ENCODE assay signal across 15 mouse cellular contexts in the genomic region with DNA sequence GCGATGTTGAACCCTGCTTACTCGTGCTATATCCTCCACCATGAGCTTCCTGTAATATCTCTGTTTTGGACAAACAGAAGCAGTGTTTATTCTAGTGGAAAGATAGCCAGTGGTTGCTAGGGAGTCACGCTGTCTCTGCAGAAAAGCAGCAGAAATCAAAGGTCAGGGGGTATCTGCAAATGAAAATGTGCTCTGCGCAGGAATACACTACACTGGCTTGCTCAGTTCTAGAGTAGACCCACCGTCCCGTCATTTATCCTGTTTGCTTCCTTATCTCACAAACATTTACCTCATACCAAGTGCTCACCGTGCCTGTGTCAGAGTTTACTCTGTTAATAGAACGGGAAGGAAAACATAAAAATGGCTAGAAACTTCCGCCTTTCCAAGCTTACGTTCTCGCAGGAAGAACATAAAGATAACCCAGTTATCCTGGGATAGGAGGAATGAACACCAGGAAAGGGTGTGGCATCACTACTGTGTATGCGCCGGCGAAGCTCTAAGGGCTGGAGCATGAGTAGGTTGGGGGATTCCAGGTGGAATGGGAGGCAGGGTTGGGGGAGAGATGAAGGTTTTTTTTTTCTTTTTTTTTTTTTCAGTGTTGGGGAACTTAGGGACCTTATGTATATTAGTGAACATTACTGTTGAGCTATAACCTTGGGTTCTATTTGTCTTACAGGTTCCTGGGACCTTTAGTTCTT. TPM values are rescaled to one million over a fixed set of nuclear protein-coding genes. Genes with fewer than 3 reads are reported as not detected.
DNase-seq lines count a peak whose midpoint lies in the region; ATAC-seq and TF ChIP-seq lines count a peak whose summit lies in the region.
"Had no signal": no experiment of that assay in that cellular context is flagged by ENCODE, and none has a peak within 500 bp of the region (broad histone marks: within the 10 kb centered on the region; RNA-seq: fewer than 3 reads in every experiment).

No protein-coding gene starts in this region.

- no peaks in the 10 kb centered on the region for H3K27me3 ChIP-seq in lung, embryonic 14.5 days (ENCODE audit: insufficient read depth, low read length)
- no peaks in the 10 kb centered on the region for H3K27me3 ChIP-seq in intestine, postnatal 0 days (replicated peaks; ENCODE audit: control insufficient read depth, insufficient read depth, low read length)
- H3K27me3 ChIP-seq in small intestine, adult 2 months (ENCODE audit: control insufficient read depth, insufficient read depth, low read length), result no peaks in the 10 kb centered on the region

- H3K9me3 ChIP-seq in lung, embryonic 14.5 days (ENCODE audit: low read depth, low read length), result no peaks in the 10 kb centered on the region
- H3K9me3 ChIP-seq in intestine, postnatal 0 days (ENCODE audit: control insufficient read depth), result no peaks in the 10 kb centered on the region

- ATAC-seq in lung, embryonic 14.5 days (ENCODE audit: insufficient read depth), result no peak
- ATAC-seq in intestine, postnatal 0 days, result peak; percentile 86

- no peak overlapping the region for H3K27ac ChIP-seq in lung, embryonic 14.5 days (ENCODE audit: low read depth)
- peak overlapping the region; percentile 86 for H3K27ac ChIP-seq in intestine, postnatal 0 days (ENCODE audit: low read depth, low read length)
- peak overlapping the region; percentile 81 for H3K27ac ChIP-seq in small intestine, adult 2 months (ENCODE audit: insufficient read depth, low read depth, low read length)

- H3K4me2 ChIP-seq in lung, embryonic 14.5 days, result no peak overlapping the region
- H3K4me2 ChIP-seq in intestine, postnatal 0 days (replicated peaks; ENCODE audit: low read depth), result peak overlapping the region; percentile 9; the same call in 1 of the 2 replicates

- no peaks in the 10 kb centered on the region for H3K36me3 ChIP-seq in lung, embryonic 14.5 days (ENCODE audit: insufficient read depth)
- no peaks in the 10 kb centered on the region; the same call in 1 of the 2 replicates for H3K36me3 ChIP-seq in intestine, postnatal 0 days (ENCODE audit: control insufficient read depth, insufficient read depth)
- no peaks in the 10 kb centered on the region for H3K36me3 ChIP-seq in small intestine, adult 2 months (ENCODE audit: control insufficient read depth, insufficient read depth, low read length)

- H3K9ac ChIP-seq in lung, embryonic 14.5 days, result no peak overlapping the region
- H3K9ac ChIP-seq in intestine, postnatal 0 days (ENCODE audit: low read depth, low read length), result no peak overlapping the region

- intact Hi-C loops in left cerebral cortex, postnatal 10 days (cut with DNase I), result loop anchor here (10.0 kb wide), 1 partner anchor 1201 kb away; no protein-coding TSS in a partner anchor

- TF ChIP-seq CTCF in lung, embryonic 14.5 days (IDR thresholded peaks at IDR 0.05; ENCODE audit: low read depth), result no peak
- TF ChIP-seq CTCF in lung, adult 2 months (IDR thresholded peaks at IDR 0.05; ENCODE audit: insufficient read depth, low read length), result no peak
- no peak for TF ChIP-seq CTCF in intestine, postnatal 0 days (IDR thresholded peaks at IDR 0.05; ENCODE audit: low read depth)
- no peak for TF ChIP-seq CTCF in small intestine, adult 2 months (IDR thresholded peaks at IDR 0.05; ENCODE audit: extremely low read depth, insufficient read length, insufficient replicate concordance, low read depth, low read length)

- H3K4me1 ChIP-seq in lung, embryonic 14.5 days (ENCODE audit: insufficient read depth), result no peaks in the 10 kb centered on the region
- H3K4me1 ChIP-seq in lung, adult 2 months (ENCODE audit: control insufficient read depth, insufficient read depth, low read length), result peaks cover 10% of the 10 kb centered on the region
- H3K4me1 ChIP-seq in intestine, postnatal 0 days (replicated peaks; ENCODE audit: control insufficient read depth, insufficient read depth, low read length), result 0 out of 2 replicates have a peak, but pooled peaks cover 4% of the 10 kb centered on the region
- peaks cover 12% of the 10 kb centered on the region for H3K4me1 ChIP-seq in small intestine, adult 2 months (ENCODE audit: control insufficient read depth, insufficient read depth, insufficient read length, low read length)

- 39% methylated on average over 14 of the region's 14 CpGs for WGBS in lung, embryonic 14.5 days
- WGBS in lung, adult 2 months, result 21% methylated on average over 14 of the region's 14 CpGs
- whole genome bisulfite sequencing in intestine, postnatal 0 days, result 18% methylated on average over 14 of the region's 14 CpGs
- 11% methylated on average over 14 of the region's 14 CpGs for WGBS in small intestine, adult 2 months

- H3K4me3 ChIP-seq in lung, embryonic 14.5 days (ENCODE audit: low read depth, low read length), result no peak overlapping the region
- H3K4me3 ChIP-seq in lung, adult 2 months (replicated peaks; ENCODE audit: extremely low read depth, low read depth, low read length), result no peak overlapping the region
- no peak overlapping the region; the same call in 1 of the 2 replicates for H3K4me3 ChIP-seq in intestine, postnatal 0 days (ENCODE audit: low read depth, low read length)
- no peak overlapping the region for H3K4me3 ChIP-seq in small intestine, adult 2 months (ENCODE audit: low read depth, low read length)

- TF ChIP-seq POLR2A in lung, adult 2 months (IDR thresholded peaks at IDR 0.05; ENCODE audit: borderline replicate concordance, extremely low read depth, low read depth, low read length), result no peak
- no peak for TF ChIP-seq POLR2A in small intestine, adult 2 months (IDR thresholded peaks at IDR 0.05; ENCODE audit: low read depth, low read length)

- DNase-seq in heart, adult 18-20 months, result peak; percentile 38 to 49
- no peak for DNase-seq in heart, adult 9 months (ENCODE audit: low spot score in 2 of 2)
- DNase-seq in lung, embryonic 14.5 days, result peak; percentile 24
- DNase-seq in lung, adult 2 months, result no peak
- DNase-seq in adrenal gland, adult 8-10 months, result no peak
- no peak for DNase-seq in left cerebral cortex, postnatal 10 days (ENCODE audit: extremely low spot score in 1 of 2, low spot score in 2 of 2)
- DNase-seq: adrenal gland, postnatal 25 days; B cell, adult 2 months; cerebellum, adult 2 months; gastrocnemius, postnatal 36 days had no signal

RNA-seq across cellular contexts. Expression of gene Tut7, which starts 13.3 kb away (rescaled TPM):
- total RNA-seq in heart, adult 18-20 months (2021), result 10 to 100 TPM; 40.3 to 41.1 TPM
- polyA plus RNA-seq in lung, embryonic 14.5 days (2014; fragmentation: Nextera tagmentation; extraction: Ambion mirVana), result 44.3 and 44.6 TPM in 2 replicates
- polyA plus RNA-seq in lung, adult 2 months (2012; rRNA removed), result 20.1 and 24.5 TPM in 2 replicates
- polyA plus RNA-seq in intestine, postnatal 0 days (2015; fragmentation: Nextera tagmentation; extraction: Ambion mirVana), result 50.1 and 55.4 TPM in 2 replicates
- 11.7 and 33.3 TPM in 2 replicates for polyA plus RNA-seq in small intestine, adult 2 months (2012; rRNA removed)
- total RNA-seq in adrenal gland, adult 8-10 months (2022), result 10 to 100 TPM; 68.7 to 86.7 (median 74.9) TPM
- 10 to 100 TPM; 67.4 to 67.6 TPM for total RNA-seq in left cerebral cortex, postnatal 10 days (2021)

RNA-seq across cellular contexts. Expression of gene Gm49354, which starts 54.2 kb away (rescaled TPM):
- not detected for total RNA-seq in heart, adult 18-20 months (2021)
- polyA plus RNA-seq in lung, embryonic 14.5 days (2014; fragmentation: Nextera tagmentation; extraction: Ambion mirVana), result not detected in 2 replicates
- polyA plus RNA-seq in lung, adult 2 months (2012; rRNA removed), result not detected in 2 replicates
- polyA plus RNA-seq in intestine, postnatal 0 days (2015; fragmentation: Nextera tagmentation; extraction: Ambion mirVana), result not detected in 2 replicates
- not detected in 2 replicates for polyA plus RNA-seq in small intestine, adult 2 months (2012; rRNA removed)
- total RNA-seq in adrenal gland, adult 8-10 months (2022), result not detected
- not detected for total RNA-seq in left cerebral cortex, postnatal 10 days (2021)
- total RNA-seq: adrenal gland, postnatal 25 days; gastrocnemius, postnatal 36 days; left cerebral cortex, adult 8-10 months had no signal
- polyA plus RNA-seq: cerebellum, adult 2 months; kidney, postnatal 0 days; testis, adult 2 months had no signal

Comparison
In these comparisons a context has a peak if more than half of its experiments do, and no peak if none do; other contexts are left out.
1. DNase-seq: peak in heart, adult 18-20 months (2 of 2) and lung, embryonic 14.5 days (single experiment); none in heart, adult 9 months (0 of 2), lung, adult 2 months (single experiment), adrenal gland, adult 8-10 months (single experiment) and left cerebral cortex, postnatal 10 days (0 of 2).